Mouse (Mus musculus) left cerebral cortex, postnatal 4 days (tissue): ENCODE results near the gene Tmem185b. TPM values are rescaled to one million over a fixed set of nuclear protein-coding genes. Genes with fewer than 3 reads are reported as not detected.
A peak's percentile ranks its signal among the peaks of the same experiment; 100 is the strongest.

Experiments
- DNase-seq: peaks from one replicate; pipeline ENCODE4 v3.0.0-alpha.2; 2022
- intact Hi-C: fragments of 180-260 bp; cut with DNase I; formaldehyde crosslinking; loops from one replicate; pipeline ENCODE4 v1.15.1; 2025
- total RNA-seq, 2 experiments: library from RNA; stranded (reverse); gene quantifications; 2 replicates each; pipeline ENCODE4 v1.2.3; 2021

The Tmem185b gene
- total RNA-seq, 2 experiments from 2014 or later = 14.1 to 15.3 TPM

DNA sequence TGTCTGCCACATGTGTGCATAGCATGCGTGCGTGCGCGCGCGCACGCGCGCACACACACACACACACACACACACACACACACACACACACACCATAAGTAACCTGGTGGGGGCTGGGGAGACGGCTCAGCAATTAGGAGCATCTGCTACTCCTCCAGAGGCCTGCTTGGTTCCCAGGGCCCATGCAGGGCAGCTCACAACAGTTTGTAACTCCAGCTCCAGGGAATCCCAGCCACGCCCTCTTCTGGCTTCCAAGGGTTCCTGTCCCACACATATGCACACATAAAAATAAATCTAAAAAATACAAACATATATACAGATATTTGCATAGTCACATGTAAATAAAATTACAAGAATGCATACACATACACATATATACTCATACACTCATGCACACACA lies 23.2 kb upstream of the Tmem185b start:
- intact Hi-C loops = no loop called here
- DNase-seq = no peak

DNA sequence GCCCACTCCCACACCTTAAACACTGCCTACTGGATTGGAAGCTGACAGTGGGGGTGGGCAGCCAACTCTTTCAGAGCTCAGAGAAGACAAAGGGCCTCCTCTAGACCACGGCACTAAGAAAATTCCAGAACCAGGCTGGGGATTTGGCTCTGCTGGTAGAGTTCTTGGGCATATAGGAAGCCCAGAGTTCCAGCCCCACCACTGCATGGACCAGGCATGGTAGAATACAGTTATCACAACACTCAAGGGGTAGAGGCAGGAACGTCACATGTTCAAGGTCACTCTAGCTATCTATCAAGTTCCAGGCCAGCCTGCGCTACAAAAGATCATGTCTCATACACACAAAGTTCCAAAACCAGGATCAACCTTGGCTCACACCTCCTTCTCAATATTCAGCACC lies 22.8 kb upstream of the Tmem185b start:
- intact Hi-C loops = no loop called here
- DNase-seq = no peak

DNA sequence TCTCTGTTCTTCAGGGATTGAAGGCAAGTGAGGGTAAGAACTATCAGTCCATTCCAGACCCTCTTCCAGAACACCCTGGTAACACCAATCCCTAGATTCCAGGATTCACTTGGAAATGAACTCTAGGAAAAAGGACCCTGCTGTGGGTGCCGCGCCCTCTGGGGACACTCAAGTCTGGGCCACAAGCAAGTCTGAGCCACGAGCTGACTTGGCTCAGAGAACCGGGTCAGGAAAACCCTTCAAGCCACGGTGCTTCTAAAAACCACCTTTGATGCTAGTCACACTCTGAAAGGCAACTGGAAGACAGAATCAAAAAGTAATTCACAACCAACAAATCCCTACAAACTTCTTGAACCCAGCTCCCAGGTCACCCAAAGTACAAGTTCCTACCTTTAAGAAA lies 22.2 kb upstream of the Tmem185b start:
- intact Hi-C loops = no loop called here
- no peak for DNase-seq

DNA sequence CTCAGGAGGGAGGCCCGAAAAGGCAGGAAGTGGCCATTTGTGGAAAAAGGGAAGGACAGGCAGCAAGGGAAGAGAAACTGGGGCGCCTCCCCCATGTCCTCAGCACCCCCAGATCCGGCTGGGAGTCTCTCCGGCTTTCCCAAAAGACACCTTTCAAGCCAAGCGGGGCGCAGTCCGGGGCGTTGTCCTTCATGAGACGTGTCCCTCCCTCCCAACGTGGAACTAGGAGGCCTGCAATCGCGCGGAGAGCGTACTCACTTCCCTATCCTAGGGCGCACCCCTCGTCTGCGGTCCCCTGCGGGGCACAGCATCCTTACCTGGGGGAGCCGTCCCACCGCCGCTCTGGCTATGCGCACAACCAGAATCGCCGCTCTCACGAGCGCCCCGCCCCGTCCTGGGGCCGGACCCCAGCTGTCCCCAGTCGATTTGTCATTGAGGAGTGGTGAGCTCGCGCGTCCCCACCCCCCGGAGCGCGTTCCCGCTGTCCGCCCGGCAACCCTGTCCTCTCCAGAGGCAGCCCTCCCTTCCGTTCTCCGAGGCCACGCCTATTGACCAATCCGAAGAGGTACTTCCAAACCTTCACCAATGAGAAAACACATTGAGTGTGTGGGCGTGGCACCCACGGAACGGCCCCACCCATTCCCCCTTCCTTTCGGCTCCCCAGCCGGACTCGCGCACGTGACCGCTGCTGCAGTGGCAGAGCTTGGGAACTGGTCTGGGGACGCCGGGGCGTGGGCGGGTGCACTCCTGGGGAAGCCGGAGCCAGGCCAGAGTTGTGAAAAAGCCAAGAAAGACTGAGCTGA lies 21.5 kb upstream of the Tmem185b start, which contains the start of gene Ralb:
TSS of gene Ralb (minus strand) at position 535 of the 803 bp plus-strand sequence.
- intact Hi-C loops = no loop called here
- DNase-seq = peak; percentile 94

DNA sequence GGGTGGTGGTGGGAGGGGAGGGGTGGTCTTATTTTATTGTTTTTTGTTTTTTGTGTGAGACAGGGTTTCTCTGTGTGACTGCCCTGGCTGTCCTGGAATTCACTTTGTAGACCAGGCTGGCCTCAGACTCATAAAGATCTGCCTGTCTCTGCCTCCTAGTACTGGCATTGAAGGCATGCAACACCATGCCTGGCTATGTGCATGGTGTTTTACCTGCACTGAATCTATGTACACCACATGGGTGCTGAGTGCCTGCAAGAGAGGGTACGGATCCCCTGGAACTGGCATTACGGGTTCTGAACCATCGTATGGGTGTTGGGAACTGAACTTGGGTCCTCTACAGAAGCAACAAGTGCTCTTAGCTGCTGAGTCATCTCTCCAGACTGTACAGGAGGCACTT lies 20.0 kb upstream of the Tmem185b start:
- no peak for DNase-seq
- intact Hi-C loops = no loop called here

DNA sequence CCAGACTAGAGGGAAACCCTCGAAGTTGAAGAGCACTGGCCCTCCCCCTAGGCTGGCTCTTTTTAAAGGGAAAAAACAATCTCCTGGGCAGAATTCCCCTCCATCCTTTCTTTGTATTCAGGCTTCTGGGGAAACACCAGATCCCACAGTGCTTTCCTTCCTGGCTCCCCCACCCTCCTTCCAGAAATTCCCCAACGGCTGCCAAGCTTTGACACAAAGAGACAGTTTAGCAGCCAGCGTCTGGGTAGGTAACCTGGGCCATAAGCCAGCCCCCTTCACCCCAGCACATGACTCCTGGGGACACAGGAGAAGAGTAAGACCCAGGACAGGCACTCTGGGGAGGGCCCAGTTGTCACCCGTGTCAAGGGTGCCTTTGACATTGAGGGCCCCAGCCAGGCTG lies 17.4 kb upstream of the Tmem185b start:
- intact Hi-C loops = no loop called here

DNA sequence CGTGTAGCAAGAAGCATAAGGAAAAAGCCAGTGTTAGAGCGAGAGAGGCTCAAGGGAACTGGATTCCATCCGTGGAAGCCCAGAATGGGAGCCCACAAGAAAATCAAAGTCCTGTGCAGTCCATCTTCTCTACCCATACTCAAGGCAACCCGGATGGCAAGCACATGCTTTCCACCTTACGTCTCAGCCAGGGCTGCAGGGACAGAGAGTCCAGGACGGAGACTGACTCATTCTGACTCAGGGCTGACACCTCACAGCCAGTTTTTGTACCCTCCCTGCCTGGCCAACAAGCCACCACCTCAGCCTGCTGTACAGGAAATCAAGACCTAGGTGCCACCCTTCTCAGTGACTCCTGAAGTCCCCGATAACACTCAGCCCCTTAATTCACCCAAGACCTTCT lies 16.5 kb upstream of the Tmem185b start:
- DNase-seq = no peak
- intact Hi-C loops = no loop called here

More for the DNA sequence above, 17.4 kb upstream of the Tmem185b start:
- DNase-seq = no peak

DNA sequence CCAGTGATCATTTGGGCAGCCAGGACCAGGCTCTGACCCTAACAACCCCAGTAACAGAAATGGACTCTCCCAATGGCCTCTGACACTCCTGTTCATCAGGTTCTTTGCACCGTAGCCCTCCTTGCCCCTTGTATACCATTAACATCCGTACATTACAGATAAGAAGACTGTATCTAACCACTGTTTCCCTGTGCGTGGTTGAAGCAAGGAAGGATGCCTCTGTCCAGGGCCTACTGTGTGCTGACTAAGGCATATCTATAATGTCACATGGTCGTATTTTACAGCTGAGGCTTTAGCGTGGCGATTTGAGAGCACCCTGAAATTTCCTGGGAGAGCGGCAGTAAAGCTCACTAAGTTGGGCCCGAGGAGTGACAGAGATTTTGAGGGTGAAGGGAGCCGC lies 15.6 kb upstream of the Tmem185b start:
- intact Hi-C loops = no loop called here
- DNase-seq = no peak

DNA sequence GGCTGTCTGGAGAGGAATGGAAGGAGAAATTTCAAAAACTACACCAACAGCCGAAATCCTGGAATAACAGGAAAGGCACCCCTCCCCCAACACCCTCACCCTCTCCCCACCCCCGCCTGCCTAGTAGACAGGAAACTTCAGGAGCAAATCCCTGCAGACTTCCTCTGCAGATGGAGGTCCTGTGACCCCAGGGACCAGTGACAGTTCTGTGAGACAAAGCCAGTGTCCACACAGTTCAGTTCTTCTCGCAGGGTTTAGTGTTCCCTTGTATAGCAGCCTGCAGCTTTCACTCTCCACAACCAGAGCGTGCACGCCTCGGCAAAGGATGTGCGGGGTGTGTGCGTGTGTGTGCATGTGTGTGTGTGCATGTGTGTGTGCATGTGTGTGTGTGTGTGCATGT lies 15.1 kb upstream of the Tmem185b start:
- intact Hi-C loops = no loop called here
- DNase-seq = no peak

DNA sequence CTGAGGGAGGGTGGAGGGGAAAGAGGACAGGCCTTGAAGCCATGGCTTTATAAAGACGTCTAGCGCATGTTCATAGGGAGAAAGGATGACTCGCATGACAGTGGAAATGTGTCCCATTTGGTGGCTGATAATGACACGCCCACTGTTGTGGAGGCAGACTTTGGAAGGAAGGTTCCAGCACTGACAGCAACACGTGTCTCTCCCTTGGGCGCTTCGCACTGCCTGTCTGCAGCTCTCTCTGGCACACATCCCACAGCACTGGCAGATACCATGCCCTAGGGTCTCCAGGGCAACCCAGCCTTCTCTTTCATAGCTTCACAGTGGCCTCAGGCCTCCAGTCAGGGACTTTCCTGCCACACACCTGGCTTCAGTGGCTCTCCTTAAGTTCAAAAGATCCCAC lies 7.9 kb upstream of the Tmem185b start:
- DNase-seq = peak; percentile 66
- intact Hi-C loops = no loop called here

DNA sequence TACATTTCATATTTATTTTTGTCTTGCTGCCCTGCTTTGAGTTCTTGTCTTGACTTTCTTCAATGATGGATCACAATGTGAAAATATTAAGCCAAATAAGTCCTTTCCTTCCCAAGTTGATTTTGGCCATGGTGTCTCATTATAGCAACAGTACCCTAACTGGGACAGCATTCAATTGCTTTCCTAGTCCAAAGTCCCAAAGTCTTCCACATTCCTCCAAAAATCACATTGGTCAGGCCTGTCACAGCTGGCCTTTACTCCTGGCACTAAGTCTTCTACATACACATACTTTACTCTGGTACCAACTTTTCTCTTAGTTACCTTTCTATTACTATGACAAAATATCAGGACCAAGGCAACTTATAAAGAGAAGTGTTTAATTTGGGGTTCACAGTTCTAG lies 7.2 kb upstream of the Tmem185b start:
- DNase-seq = no peak
- intact Hi-C loops = no loop called here

DNA sequence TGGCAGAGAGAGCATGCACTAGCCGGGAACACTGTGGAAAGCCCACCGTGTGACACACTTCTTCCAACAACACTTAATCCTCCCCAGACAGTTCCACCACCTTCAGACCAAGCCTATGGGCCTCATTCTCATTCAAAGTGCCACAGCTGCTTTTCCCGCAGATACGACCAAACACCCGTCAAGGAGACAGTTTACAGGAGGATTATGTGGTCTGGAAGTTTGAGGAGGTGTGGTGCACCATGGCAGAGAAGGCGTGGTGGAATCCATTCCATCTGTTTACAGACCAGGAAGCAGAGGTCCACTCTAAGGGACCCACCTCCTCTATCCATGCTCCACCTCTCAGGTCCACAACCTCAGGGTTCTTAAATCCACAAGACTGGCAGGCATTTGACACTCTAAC lies 6.7 kb upstream of the Tmem185b start:
- no peak for DNase-seq
- intact Hi-C loops = no loop called here

DNA sequence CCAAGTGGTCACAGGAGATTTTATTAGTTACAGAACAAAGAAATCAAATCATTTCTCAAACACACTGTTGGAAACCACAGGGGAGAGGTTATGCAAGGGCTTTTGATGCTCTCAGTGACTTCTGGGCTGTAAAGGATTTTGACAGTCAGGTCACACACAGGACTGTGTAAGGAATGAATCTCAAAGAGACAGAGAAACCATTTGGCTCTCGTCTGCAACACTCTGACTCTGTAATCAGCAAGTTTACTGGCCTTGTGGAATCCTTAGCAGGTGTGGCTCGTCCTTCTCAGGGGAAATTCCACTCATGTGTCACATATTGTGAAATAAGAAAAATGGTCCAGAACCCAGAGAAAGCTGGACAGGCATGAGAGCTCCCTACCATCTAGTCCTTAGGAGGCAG lies 4.9 kb upstream of the Tmem185b start:
- intact Hi-C loops = no loop called here
- DNase-seq = no peak

DNA sequence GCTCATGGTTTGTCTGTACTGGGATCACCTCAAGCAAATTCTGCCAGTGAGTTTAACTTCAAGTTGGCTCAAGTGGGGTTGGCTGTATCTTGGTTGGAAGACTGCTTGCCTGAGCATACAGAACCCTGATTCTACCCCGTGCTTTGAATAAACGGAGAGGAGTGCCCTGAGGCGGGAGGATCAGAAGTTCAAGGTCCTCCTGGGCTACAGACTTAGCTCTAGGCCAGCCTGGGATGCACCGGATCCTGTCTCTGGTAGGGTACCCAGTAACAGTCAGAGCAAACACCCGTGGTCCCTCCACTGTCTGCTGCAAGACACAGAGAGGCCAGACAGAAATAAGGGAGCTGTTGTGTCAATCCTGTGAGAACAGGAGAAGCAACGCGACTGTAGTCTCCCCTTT lies 4.3 kb upstream of the Tmem185b start:
- DNase-seq = no peak
- intact Hi-C loops = no loop called here

DNA sequence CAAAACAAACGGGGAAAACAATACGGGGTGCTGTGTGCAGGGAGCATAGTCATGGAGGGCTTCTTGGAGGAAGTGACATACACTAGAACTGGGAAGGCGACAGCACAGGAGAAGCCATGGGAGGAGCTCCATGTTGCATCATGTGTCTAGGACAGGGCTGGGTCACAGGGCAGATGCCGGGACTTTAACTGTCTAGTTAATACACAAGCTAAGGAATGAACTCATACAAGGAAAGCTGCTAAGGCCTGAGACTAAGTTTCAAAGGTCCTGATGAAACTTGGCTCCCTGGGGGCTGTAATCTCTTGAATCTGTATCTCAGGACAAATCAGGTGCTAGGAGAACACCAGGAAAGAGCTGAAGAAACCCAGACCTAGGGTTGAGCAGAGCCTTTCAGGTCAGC lies 3.2 kb upstream of the Tmem185b start:
- DNase-seq = no peak
- intact Hi-C loops = no loop called here

DNA sequence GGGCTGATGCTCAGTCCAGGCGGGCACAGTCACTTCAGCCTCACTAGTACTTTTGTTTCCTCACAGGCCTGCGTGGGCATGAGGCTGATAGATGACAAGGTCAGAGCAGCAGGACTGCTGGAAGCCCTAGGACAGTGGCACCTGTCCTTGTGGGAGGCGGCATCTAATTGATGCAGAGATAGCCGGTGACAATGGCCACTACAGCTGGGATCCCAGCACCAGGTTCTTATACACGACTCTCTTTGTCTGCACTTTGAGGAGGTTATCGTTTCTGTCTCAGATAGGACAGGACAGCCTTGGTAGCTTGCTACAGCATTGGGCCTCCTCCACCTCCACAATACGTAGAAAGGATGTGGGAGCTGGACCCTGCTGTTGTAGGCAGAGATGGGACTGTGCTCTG lies 2.6 kb upstream of the Tmem185b start:
- intact Hi-C loops = no loop called here
- DNase-seq = no peak

DNA sequence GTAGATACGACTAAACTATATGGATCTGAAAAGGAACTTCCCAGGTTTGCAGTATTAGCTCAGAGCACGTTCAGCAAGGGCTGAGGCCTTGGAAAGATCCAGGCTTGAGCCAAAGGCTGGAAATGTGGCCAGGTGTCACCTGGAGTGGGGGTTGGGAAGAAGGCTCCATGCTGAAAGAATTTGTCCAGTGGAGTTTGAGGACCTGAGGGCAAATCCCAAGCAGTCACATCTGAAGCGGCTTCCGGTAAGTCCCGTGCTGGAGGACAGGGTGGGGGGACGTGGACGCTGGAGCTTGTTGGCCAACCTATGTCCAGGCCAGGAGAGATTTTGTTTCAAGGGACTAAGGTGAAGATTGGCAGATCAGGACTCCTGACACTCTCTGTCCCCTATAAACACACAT lies 2.1 kb upstream of the Tmem185b start:
- no peak for DNase-seq
- intact Hi-C loops = no loop called here

DNA sequence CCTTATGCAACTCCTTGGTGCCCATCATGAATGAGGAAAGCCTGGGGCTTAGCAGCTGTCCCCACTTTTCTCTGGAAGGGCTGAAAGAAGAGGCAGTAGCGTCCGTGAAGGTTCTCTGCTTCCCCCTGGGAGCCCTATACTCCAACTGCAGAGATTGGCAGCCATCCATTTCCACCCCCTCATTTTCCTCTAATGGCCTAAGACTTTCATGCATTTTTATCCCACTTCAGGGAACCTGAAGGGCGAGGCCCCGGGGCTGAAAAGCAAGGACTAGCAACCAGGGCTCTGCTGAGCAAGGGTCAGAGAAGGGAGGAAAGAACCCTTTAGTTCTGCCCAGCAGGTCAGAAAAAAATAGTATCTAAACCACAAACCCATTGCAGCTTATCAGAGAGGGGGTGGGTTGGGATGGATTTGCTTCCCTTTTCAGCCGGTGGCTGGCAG lies 936 bp upstream of the Tmem185b start:
- intact Hi-C loops = no loop called here
- DNase-seq = peak; percentile 55

DNA sequence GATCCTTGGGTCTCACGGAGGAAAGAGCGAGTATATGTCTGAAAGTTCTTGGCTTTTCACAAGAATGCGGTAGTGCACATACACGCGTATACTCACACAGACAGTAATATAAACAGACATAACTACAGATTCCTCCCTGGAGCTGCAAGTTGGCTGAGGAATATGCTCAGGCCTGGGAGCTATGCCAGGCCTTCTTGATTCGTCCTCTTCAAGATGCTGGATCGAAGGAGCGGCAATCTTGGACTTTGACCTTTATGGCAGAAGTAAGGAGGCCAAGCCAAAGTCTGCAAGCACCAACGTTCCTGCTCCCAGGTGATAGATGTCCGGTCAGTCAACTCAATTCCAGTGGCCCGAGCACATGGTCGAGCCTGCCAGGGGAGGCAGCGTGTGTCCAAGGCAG lies 5.0 kb downstream of the Tmem185b start:
- intact Hi-C loops = no loop called here
- DNase-seq = no peak

DNA sequence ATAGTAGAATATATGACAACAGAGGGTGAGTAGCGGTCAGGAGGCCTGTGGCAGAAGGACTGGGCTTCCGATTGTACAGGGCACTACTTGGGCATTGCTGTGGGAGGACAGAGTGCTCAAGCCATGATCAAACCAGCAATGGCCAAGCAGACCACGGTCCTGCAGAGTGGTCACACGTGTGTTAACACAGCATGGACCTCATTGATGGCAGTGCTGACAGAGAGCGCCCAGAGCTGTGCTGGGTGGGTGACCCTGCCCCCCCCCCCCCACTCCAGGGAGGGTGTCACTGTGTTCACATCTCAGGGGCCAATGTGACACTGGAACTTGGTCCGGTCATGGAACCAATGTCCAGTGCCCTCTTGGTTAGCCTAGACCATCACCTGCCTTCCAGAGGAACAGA lies 6.2 kb downstream of the Tmem185b start:
- intact Hi-C loops = no loop called here
- DNase-seq = no peak

DNA sequence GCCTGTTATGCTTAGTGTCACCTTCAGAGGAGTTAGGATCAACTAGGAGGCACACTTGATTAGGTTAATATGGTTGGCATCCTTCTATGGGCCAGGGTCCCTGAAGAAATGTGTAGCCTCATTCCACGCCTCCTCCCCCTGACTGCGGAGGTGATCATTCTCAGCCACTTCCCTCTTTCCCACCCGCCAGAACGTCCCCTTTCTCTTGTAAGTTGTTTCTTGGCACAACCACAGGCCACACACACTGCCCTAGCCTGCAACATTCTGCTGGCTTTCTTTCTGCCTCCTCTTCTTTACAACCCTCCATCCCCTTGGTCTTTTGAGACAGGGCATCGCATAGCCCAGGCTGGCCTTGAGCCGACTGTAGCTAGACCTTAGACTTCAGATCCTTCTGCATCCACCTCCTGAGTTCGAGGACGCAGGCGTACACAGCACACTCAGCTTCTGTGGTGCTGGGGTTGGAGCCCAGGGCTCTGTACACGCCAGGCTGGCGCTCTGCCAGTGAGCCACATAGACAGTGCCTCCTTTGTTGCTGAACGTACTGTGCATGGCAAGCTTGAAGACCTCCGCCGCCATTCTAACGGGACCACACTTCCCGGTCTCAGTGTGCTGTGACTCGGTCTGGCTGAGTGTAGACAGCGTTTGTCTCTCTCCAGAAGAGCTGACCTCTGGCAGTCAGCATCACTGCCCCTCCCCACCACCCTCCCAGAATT lies 7.3 kb downstream of the Tmem185b start:
- peak; percentile 56 for DNase-seq
- intact Hi-C loops = no loop called here

DNA sequence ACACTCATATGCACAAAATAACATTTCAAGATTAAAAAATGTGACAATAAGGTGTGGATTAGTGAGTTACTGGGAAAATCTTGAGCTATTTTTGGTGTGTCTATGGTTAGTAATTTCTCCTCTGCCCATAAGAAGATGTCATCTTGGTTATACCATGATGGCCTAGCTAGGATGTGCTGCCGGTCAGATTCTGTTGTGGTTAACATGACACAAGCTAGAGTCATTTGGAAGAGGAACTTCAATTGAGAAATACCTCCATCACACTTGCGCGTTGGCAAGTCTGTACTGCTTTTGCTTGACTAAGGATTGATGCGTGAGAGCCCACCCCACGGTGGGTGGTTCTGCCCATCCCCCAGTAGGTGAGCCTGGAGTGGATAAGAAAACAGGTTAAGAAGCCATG lies 8.4 kb downstream of the Tmem185b start:
- intact Hi-C loops = no loop called here

More for the DNA sequence above, 8.4 kb downstream of the Tmem185b start:
- no peak for DNase-seq
